Mouse (Mus musculus): ENCODE measurements around the gene Tmem253.

Tmem253 gene

GRCm38 (mm10) chr14:52015445-52016100 is at the start of gene Tmem253:
Gene Tmem253, plus strand, starts transcription at chr14:52015658.
- no peak for DNase-seq (ENCODE audit: low spot score in 2 of 2)

- no peak for DNase-seq (ENCODE audit: low spot score in 2 of 2)
Observed at GRCm38 (mm10) chr14:51967400-51967799, 48.1 kb upstream of the Tmem253 start.

- no peak for DNase-seq (ENCODE audit: low spot score in 2 of 2)
Observed at GRCm38 (mm10) chr14:51979252-51979651, 36.2 kb upstream of the Tmem253 start.

GRCm38 (mm10) chr14:51983251-51983650 is 32.2 kb upstream of the Tmem253 start:
- DNase-seq (ENCODE audit: low spot score in 2 of 2), result no peak

- no peak for DNase-seq (ENCODE audit: low spot score in 2 of 2)
Observed at GRCm38 (mm10) chr14:51983855-51984246, 31.6 kb upstream of the Tmem253 start.

GRCm38 (mm10) chr14:51984247-51985231 is 30.9 kb upstream of the Tmem253 start, which contains the start of gene Arhgef40:
Gene Arhgef40, plus strand, starts transcription at chr14:51984719.
- peak in 1 of 2 experiments; percentile 48 for DNase-seq (ENCODE audit: low spot score in 2 of 2)

GRCm38 (mm10) chr14:51985301-51986152 is 29.9 kb upstream of the Tmem253 start:
- peak; percentile 60 to 71 for DNase-seq (ENCODE audit: low spot score in 2 of 2)

GRCm38 (mm10) chr14:51986153-51986505 is 29.3 kb upstream of the Tmem253 start:
- DNase-seq (ENCODE audit: low spot score in 2 of 2), result no peak

GRCm38 (mm10) chr14:51987177-51987576 is 28.3 kb upstream of the Tmem253 start:
- no peak for DNase-seq (ENCODE audit: low spot score in 2 of 2)

GRCm38 (mm10) chr14:51988731-51989130 is 26.7 kb upstream of the Tmem253 start:
- no peak for DNase-seq (ENCODE audit: low spot score in 2 of 2)

GRCm38 (mm10) chr14:51989461-51989970 is 25.9 kb upstream of the Tmem253 start:
- DNase-seq (ENCODE audit: low spot score in 2 of 2), result no peak

GRCm38 (mm10) chr14:51994453-51994852 is 21.0 kb upstream of the Tmem253 start:
- DNase-seq (ENCODE audit: low spot score in 2 of 2), result no peak

- no peak for DNase-seq (ENCODE audit: low spot score in 2 of 2)
Observed at GRCm38 (mm10) chr14:51995219-51995871, 20.1 kb upstream of the Tmem253 start.

GRCm38 (mm10) chr14:51996231-51996841 is 19.1 kb upstream of the Tmem253 start:
- no peak for DNase-seq (ENCODE audit: low spot score in 2 of 2)

- no peak for DNase-seq (ENCODE audit: low spot score in 2 of 2)
Observed at GRCm38 (mm10) chr14:51996866-51997265, 18.6 kb upstream of the Tmem253 start.

- DNase-seq (ENCODE audit: low spot score in 2 of 2), result no peak
Observed at GRCm38 (mm10) chr14:51997483-51997882, 18.0 kb upstream of the Tmem253 start.

GRCm38 (mm10) chr14:52003981-52004495 is 11.4 kb upstream of the Tmem253 start:
- DNase-seq (ENCODE audit: low spot score in 2 of 2), result peak; percentile 79 to 90

- no peak for DNase-seq (ENCODE audit: low spot score in 2 of 2)
Observed at GRCm38 (mm10) chr14:52005141-52005540, 10.3 kb upstream of the Tmem253 start.

- DNase-seq (ENCODE audit: low spot score in 2 of 2), result no peak
Observed at GRCm38 (mm10) chr14:52005616-52006015, 9.8 kb upstream of the Tmem253 start.

GRCm38 (mm10) chr14:52006241-52006640 is 9.2 kb upstream of the Tmem253 start:
- no peak for DNase-seq (ENCODE audit: low spot score in 2 of 2)

Data from frontal cortex, postnatal 36 days (tissue).